Mouse (Mus musculus) heart, embryonic 12.5 days (tissue): ENCODE measurements around the gene Rps15. TPM values are rescaled to one million over a fixed set of nuclear protein-coding genes. Genes with fewer than 3 reads are reported as not detected.

Experiments used
- ATAC-seq: fragments of 200-750 bp; cut with Nextera tagmentation; 2 replicates; pipeline ENCODE4 v1.8.0; 2017; ENCODE audit warnings: moderate TSS enrichment, moderate library complexity; ENCODE audit not compliant: insufficient number of reproducible peaks, low FRiP score
- H3K27ac ChIP-seq: fragments of 300-500 bp; sonication (generic); 2 replicates; pipeline ENCODE4 v1.5.1; 2016; ENCODE audit warnings: mild to moderate bottlenecking, moderate library complexity; ENCODE audit not compliant: poor library complexity, severe bottlenecking
- H3K27me3 ChIP-seq: fragments of 300-500 bp; sonication (generic); replicated peaks from 2 replicates; pipeline ENCODE4 v1.6.1; 2016; ENCODE audit warnings: mild to moderate bottlenecking, moderate library complexity
- H3K36me3 ChIP-seq: fragments of 300-500 bp; sonication (generic); 2 replicates; pipeline ENCODE4 v1.6.1; 2016; ENCODE audit warnings: mild to moderate bottlenecking, moderate library complexity
- H3K4me1 ChIP-seq: fragments of 300-500 bp; sonication (generic); replicated peaks from 2 replicates; pipeline ENCODE4 v1.6.1; 2016; ENCODE audit warnings: mild to moderate bottlenecking
- H3K4me2 ChIP-seq: fragments of 300-500 bp; sonication (generic); 2 replicates; pipeline ENCODE4 v1.6.1; 2016; ENCODE audit warnings: mild to moderate bottlenecking, moderate library complexity
- H3K4me3 ChIP-seq: fragments of 300-500 bp; sonication (generic); 2 replicates; pipeline ENCODE4 v1.5.1; 2016; ENCODE audit warnings: mild to moderate bottlenecking
- H3K9ac ChIP-seq: fragments of 300-500 bp; sonication (generic); 2 replicates; pipeline ENCODE4 v1.6.1; 2016; ENCODE audit warnings: mild to moderate bottlenecking, moderate library complexity
- H3K9me3 ChIP-seq: fragments of 300-500 bp; sonication (generic); replicated peaks from 2 replicates; pipeline ENCODE4 v1.6.1; 2016; ENCODE audit warnings: mild to moderate bottlenecking, moderate library complexity
- whole genome bisulfite sequencing: fragments of 180-500 bp; shearing (Covaris S2); methylation state at CpG from one replicate; pipeline ENCODE4 v1.1.7; 2016; 5-methylcytosine and 5-hydroxymethylcytosine counted together
- polyA plus RNA-seq: library from polyadenylated mRNA; unstranded; fragments of >200 nt; fragmentation: Nextera tagmentation; extraction: Ambion mirVana; gene quantifications from 2 replicates; pipeline ENCODE4 v1.2.1, GENCODE M21; 2016

The Rps15 gene
- polyA plus RNA-seq, 1 experiment from 2014 or later: 591 TPM

GRCm38 (mm10) chr10:80302471-80302881, 10.2 kb downstream of the Rps15 start:
- H3K27ac ChIP-seq: no peak overlapping the region
- H3K9me3 ChIP-seq: no peaks in the 10 kb centered on the region
- ATAC-seq: peak; percentile 35; the same call in 1 of the 2 replicates
- H3K4me3 ChIP-seq: no peak overlapping the region
- 7% methylated on average over 9 of the region's 9 CpGs for WGBS
- H3K4me2 ChIP-seq: peak overlapping the region; percentile 36
- no peaks in the 10 kb centered on the region for H3K36me3 ChIP-seq
- no peak overlapping the region; the same call in 1 of the 2 replicates for H3K9ac ChIP-seq
- H3K4me1 ChIP-seq: peaks cover 13% of the 10 kb centered on the region
- peaks cover 93% of the 10 kb centered on the region for H3K27me3 ChIP-seq

GRCm38 (mm10) chr10:80304458-80304857, 12.2 kb downstream of the Rps15 start:
- Histone ChIP-seq H3K4me1 (peaks cover 13% of the 10 kb centered on the region), H3K4me2 (peak overlapping the region; percentile 37; the same call in 1 of the 2 replicates), H3K27ac (no peak overlapping the region), H3K27me3 (peaks cover 93% of the 10 kb centered on the region), H3K9ac (no peak overlapping the region), H3K9me3 (no peaks in the 10 kb centered on the region), H3K4me3 (0 out of 2 replicates have a peak overlapping the region, but pooled peaks have one; percentile 2), H3K36me3 (no peaks in the 10 kb centered on the region)
- ATAC-seq: no peak
- WGBS: 16% methylated on average over 12 of the region's 12 CpGs

GRCm38 (mm10) chr10:80304862-80305261, 12.6 kb downstream of the Rps15 start:
- Histone ChIP-seq H3K4me3 (0 out of 2 replicates have a peak overlapping the region, but pooled peaks have one; percentile 2), H3K9ac (no peak overlapping the region), H3K27me3 (peaks cover 91% of the 10 kb centered on the region), H3K9me3 (no peaks in the 10 kb centered on the region), H3K4me2 (peak overlapping the region; percentile 37), H3K27ac (no peak overlapping the region), H3K36me3 (no peaks in the 10 kb centered on the region), H3K4me1 (peaks cover 13% of the 10 kb centered on the region)
- WGBS: 8% methylated on average over 25 of the region's 25 CpGs
- 0 out of 2 replicates have a peak, but pooled peaks have one; percentile 33 for ATAC-seq

- 72% methylated on average over 16 of the region's 16 CpGs for WGBS
- Histone ChIP-seq H3K27ac (no peak overlapping the region), H3K27me3 (peaks cover 98% of the 10 kb centered on the region), H3K4me3 (no peak overlapping the region), H3K9ac (no peak overlapping the region), H3K9me3 (no peaks in the 10 kb centered on the region), H3K36me3 (no peaks in the 10 kb centered on the region), H3K4me1 (peaks cover 34% of the 10 kb centered on the region), H3K4me2 (no peak overlapping the region)
- ATAC-seq: no peak
These were observed 19.3 kb downstream of the Rps15 start for GRCm38 (mm10) chr10:80311560-80311959.

- WGBS: 56% methylated on average over 54 of the region's 54 CpGs
- Histone ChIP-seq H3K27ac (no peak overlapping the region), H3K4me3 (no peak overlapping the region), H3K9me3 (no peaks in the 10 kb centered on the region), H3K36me3 (peaks cover 6% of the 10 kb centered on the region), H3K9ac (0 out of 2 replicates have a peak overlapping the region, but pooled peaks have one; percentile 32), H3K4me1 (peaks cover 46% of the 10 kb centered on the region), H3K4me2 (no peak overlapping the region), H3K27me3 (peaks cover 98% of the 10 kb centered on the region)
- no peak for ATAC-seq
These were observed 20.6 kb downstream of the Rps15 start for GRCm38 (mm10) chr10:80312586-80313504.

- Histone ChIP-seq H3K36me3 (peaks cover 15% of the 10 kb centered on the region), H3K4me3 (no peak overlapping the region), H3K4me1 (peaks cover 46% of the 10 kb centered on the region), H3K4me2 (peak overlapping the region; percentile 1), H3K27me3 (peaks cover 92% of the 10 kb centered on the region), H3K9ac (peak overlapping the region; percentile 32; the same call in 1 of the 2 replicates), H3K9me3 (no peaks in the 10 kb centered on the region), H3K27ac (no peak overlapping the region)
- no peak for ATAC-seq
- WGBS: 28% methylated on average over 20 of the region's 20 CpGs
These were observed 21.5 kb downstream of the Rps15 start for GRCm38 (mm10) chr10:80313627-80314201.

GRCm38 (mm10) chr10:80314494-80315001, 22.3 kb downstream of the Rps15 start:
- H3K4me2 ChIP-seq: peak overlapping the region; percentile 5; the same call in 1 of the 2 replicates
- 40% methylated on average over 16 of the region's 16 CpGs for WGBS
- peaks cover 52% of the 10 kb centered on the region for H3K4me1 ChIP-seq
- no peaks in the 10 kb centered on the region for H3K9me3 ChIP-seq
- H3K4me3 ChIP-seq: no peak overlapping the region
- ATAC-seq: no peak
- H3K36me3 ChIP-seq: peaks cover 17% of the 10 kb centered on the region
- no peak overlapping the region for H3K9ac ChIP-seq
- H3K27me3 ChIP-seq: peaks cover 83% of the 10 kb centered on the region
- H3K27ac ChIP-seq: no peak overlapping the region

GRCm38 (mm10) chr10:80315315-80315714, 23.1 kb downstream of the Rps15 start:
- Histone ChIP-seq H3K4me2 (peak overlapping the region; percentile 5; the same call in 1 of the 2 replicates), H3K4me3 (no peak overlapping the region)
- WGBS: 39% methylated on average over 27 of the region's 27 CpGs

GRCm38 (mm10) chr10:80316359-80316781, 24.1 kb downstream of the Rps15 start:
- H3K9ac ChIP-seq: peak overlapping the region; percentile 14; the same call in 1 of the 2 replicates
- WGBS: 14% methylated on average over 11 of the region's 11 CpGs
- peaks cover 54% of the 10 kb centered on the region for H3K4me1 ChIP-seq
- no peaks in the 10 kb centered on the region for H3K9me3 ChIP-seq
- H3K27ac ChIP-seq: 0 out of 2 replicates have a peak overlapping the region, but pooled peaks have one; percentile 2
- ATAC-seq: no peak
- peaks cover 67% of the 10 kb centered on the region for H3K27me3 ChIP-seq
- H3K4me3 ChIP-seq: peak overlapping the region; percentile 1; the same call in 1 of the 2 replicates
- peak overlapping the region; percentile 14; the same call in 1 of the 2 replicates for H3K4me2 ChIP-seq
- peaks cover 17% of the 10 kb centered on the region for H3K36me3 ChIP-seq

More at GRCm38 (mm10) chr10:80315315-80315714, 23.1 kb downstream of the Rps15 start:
- Histone ChIP-seq H3K9ac (0 out of 2 replicates have a peak overlapping the region, but pooled peaks have one; percentile 14), H3K4me1 (peaks cover 54% of the 10 kb centered on the region), H3K27ac (no peak overlapping the region), H3K36me3 (peaks cover 17% of the 10 kb centered on the region), H3K27me3 (peaks cover 78% of the 10 kb centered on the region), H3K9me3 (no peaks in the 10 kb centered on the region)
- ATAC-seq: no peak

GRCm38 (mm10) chr10:80317011-80317410, 24.8 kb downstream of the Rps15 start:
- Histone ChIP-seq H3K27ac (0 out of 2 replicates have a peak overlapping the region, but pooled peaks have one; percentile 2), H3K27me3 (peaks cover 61% of the 10 kb centered on the region), H3K4me3 (0 out of 2 replicates have a peak overlapping the region, but pooled peaks have one; percentile 1), H3K9me3 (no peaks in the 10 kb centered on the region), H3K4me2 (peak overlapping the region; percentile 14; the same call in 1 of the 2 replicates), H3K36me3 (peaks cover 17% of the 10 kb centered on the region), H3K9ac (0 out of 2 replicates have a peak overlapping the region, but pooled peaks have one; percentile 14), H3K4me1 (peaks cover 54% of the 10 kb centered on the region)
- ATAC-seq: no peak
- WGBS: 55% methylated on average over 10 of the region's 10 CpGs
